Mouse (Mus musculus): ENCODE data around the gene Tas2r107. TPM values are rescaled to one million over a fixed set of nuclear protein-coding genes. Genes with fewer than 3 reads are reported as not detected.
"Not testable (repeated sequence)": the region's sequence is repeated elsewhere in the genome, so short reads cannot be mapped to it uniquely, and the experiment has no call there.

Tas2r107 gene
- polyA plus RNA-seq (2012; rRNA removed), result not detected in 2 replicates

- TF ChIP-seq CTCF (IDR thresholded peaks at IDR 0.05; ENCODE audit: borderline replicate concordance, extremely low read depth, insufficient read depth, insufficient read length) (no peak), POLR2A (IDR thresholded peaks at IDR 0.05; ENCODE audit: borderline replicate concordance, extremely low read depth, insufficient read depth, insufficient read length, poor library complexity, severe bottlenecking) (no peak)
- no peak for DNase-seq (ENCODE audit: low read depth)
Observed at GRCm38 (mm10) chr6:131660049-131660448, at the start of gene Tas2r107. Tas2r107 (minus strand) TSS chr6:131660149.

- TF ChIP-seq POLR2A (IDR thresholded peaks at IDR 0.05; ENCODE audit: borderline replicate concordance, extremely low read depth, insufficient read depth, insufficient read length, poor library complexity, severe bottlenecking) (no peak), CTCF (IDR thresholded peaks at IDR 0.05; ENCODE audit: borderline replicate concordance, extremely low read depth, insufficient read depth, insufficient read length) (no peak)
- no peak for DNase-seq (ENCODE audit: low read depth)
Observed at GRCm38 (mm10) chr6:131689963-131690362, 30.0 kb upstream of the Tas2r107 start, which contains the start of gene Tas2r114. Tas2r114 (minus strand) TSS chr6:131690063.

- no peak for DNase-seq (ENCODE audit: low read depth)
- TF ChIP-seq POLR2A (IDR thresholded peaks at IDR 0.05; ENCODE audit: borderline replicate concordance, extremely low read depth, insufficient read depth, insufficient read length, poor library complexity, severe bottlenecking) (no peak), CTCF (IDR thresholded peaks at IDR 0.05; ENCODE audit: borderline replicate concordance, extremely low read depth, insufficient read depth, insufficient read length) (no peak)
Observed at GRCm38 (mm10) chr6:131687395-131687794, 27.4 kb upstream of the Tas2r107 start, which contains the start of gene Tas2r105. Tas2r105 (minus strand) TSS chr6:131687495.

GRCm38 (mm10) chr6:131685644-131686043, 25.7 kb upstream of the Tas2r107 start, which contains the start of gene Tas2r104:
Tas2r104 (minus strand) TSS chr6:131685744.
- no peak for DNase-seq (ENCODE audit: low read depth)
- TF ChIP-seq POLR2A (IDR thresholded peaks at IDR 0.05; ENCODE audit: borderline replicate concordance, extremely low read depth, insufficient read depth, insufficient read length, poor library complexity, severe bottlenecking), result no peak
- TF ChIP-seq CTCF (IDR thresholded peaks at IDR 0.05; ENCODE audit: borderline replicate concordance, extremely low read depth, insufficient read depth, insufficient read length), result no peak

- TF ChIP-seq CTCF (IDR thresholded peaks at IDR 0.05; ENCODE audit: borderline replicate concordance, extremely low read depth, insufficient read depth, insufficient read length) (no peak), POLR2A (IDR thresholded peaks at IDR 0.05; ENCODE audit: borderline replicate concordance, extremely low read depth, insufficient read depth, insufficient read length, poor library complexity, severe bottlenecking) (no peak)
- no peak for DNase-seq (ENCODE audit: low read depth)
Observed at GRCm38 (mm10) chr6:131678786-131679185, 18.8 kb upstream of the Tas2r107 start, which contains the start of gene Tas2r106. Tas2r106 (minus strand) TSS chr6:131678886.

- no peak for DNase-seq (ENCODE audit: low read depth)
- TF ChIP-seq POLR2A (IDR thresholded peaks at IDR 0.05; ENCODE audit: borderline replicate concordance, extremely low read depth, insufficient read depth, insufficient read length, poor library complexity, severe bottlenecking) (no peak), CTCF (IDR thresholded peaks at IDR 0.05; ENCODE audit: borderline replicate concordance, extremely low read depth, insufficient read depth, insufficient read length) (no peak)
Observed at GRCm38 (mm10) chr6:131630812-131631211, 29.1 kb downstream of the Tas2r107 start, which contains the start of gene Tas2r130. Tas2r130 (minus strand) TSS chr6:131630912.

GRCm38 (mm10) chr6:131609956-131610355, 50.0 kb downstream of the Tas2r107 start:
- not testable (repeated sequence) for DNase-seq (ENCODE audit: low read depth)

Other genes starting within 250 kb of the Tas2r107 start
- gene 5430401F13Rik, start 173.7 kb downstream of the Tas2r107 start, polyA plus RNA-seq (2012; rRNA removed), result not detected in 2 replicates
- gene Gm6619, start 173.7 kb downstream of the Tas2r107 start, polyA plus RNA-seq (2012; rRNA removed), result not detected in 2 replicates
- gene Tas2r130, start 29.2 kb downstream of the Tas2r107 start, polyA plus RNA-seq (2012; rRNA removed), result not detected in 2 replicates
- gene Tas2r106, start 18.7 kb upstream of the Tas2r107 start, polyA plus RNA-seq (2012; rRNA removed), result not detected in 2 replicates
- not detected in 2 replicates for gene Tas2r104, start 25.6 kb upstream of the Tas2r107 start, polyA plus RNA-seq (2012; rRNA removed)
- gene Tas2r105, start 27.3 kb upstream of the Tas2r107 start, polyA plus RNA-seq (2012; rRNA removed), result not detected in 2 replicates
- gene Tas2r114, start 29.9 kb upstream of the Tas2r107 start, polyA plus RNA-seq (2012; rRNA removed), result not detected in 2 replicates